Mouse (Mus musculus): ENCODE data around the gene Tyw5.

DNA sequence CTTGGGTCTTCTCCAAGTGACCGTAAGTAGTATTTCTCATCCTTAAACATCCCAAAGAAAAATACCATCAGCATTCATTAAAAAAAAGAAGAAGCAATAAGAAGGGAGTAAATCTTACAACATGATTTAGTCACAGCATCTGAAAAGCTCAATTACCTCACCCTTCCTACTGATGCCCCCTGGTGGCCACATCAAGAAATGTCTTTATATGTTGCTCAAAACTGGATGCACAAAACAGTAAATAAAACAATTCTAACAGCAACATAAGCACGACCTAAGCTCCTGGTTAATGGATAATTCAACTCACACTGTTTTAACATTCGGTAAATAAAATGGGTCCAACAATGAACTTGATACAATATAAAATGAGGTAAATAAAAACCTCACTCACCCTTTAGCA is 12.8 kb downstream of the Tyw5 start:
- TF ChIP-seq POLR2A (IDR thresholded peaks at IDR 0.05; ENCODE audit: borderline replicate concordance, extremely low read depth, low read depth, low read length) = no peak
- TF ChIP-seq CTCF (IDR thresholded peaks at IDR 0.05; ENCODE audit: insufficient read depth, low read length) = no peak

Data from lung, adult 2 months (tissue).